Mouse (Mus musculus): Measurements from ENCODE around the gene Plekhm1.

DNA sequence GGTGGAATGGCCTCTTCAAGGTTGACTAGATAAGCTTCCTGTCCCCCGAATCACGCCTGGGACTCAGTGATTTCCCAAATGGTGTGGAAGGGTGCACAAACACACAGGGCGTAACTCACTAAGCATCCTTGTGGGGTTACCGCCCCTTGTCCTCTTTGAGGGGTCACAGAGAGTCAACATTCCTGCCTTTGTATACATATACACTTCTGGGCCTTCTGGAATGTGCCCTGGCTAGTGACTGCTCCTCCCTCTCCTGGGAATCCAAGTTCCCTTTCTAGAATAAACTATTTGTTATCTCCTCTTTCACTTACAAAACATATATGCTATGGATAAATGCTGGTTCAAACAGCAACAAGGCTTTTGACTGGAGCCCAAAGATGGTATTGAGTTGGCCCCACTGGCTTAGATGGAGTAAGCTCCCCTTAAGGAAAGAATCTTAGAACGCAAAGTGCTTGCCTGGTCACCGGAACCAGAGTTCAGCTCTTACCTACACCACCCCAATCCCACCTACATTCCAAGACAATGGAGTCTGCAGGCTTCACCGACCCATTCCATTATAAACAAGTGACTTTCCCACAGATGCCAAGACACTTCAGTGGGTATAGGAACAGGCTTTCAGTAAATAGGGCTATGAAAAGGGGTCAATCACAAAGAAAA, 24.5 kb downstream of the Plekhm1 start:
- no peak for TF ChIP-seq POLR2A (IDR thresholded peaks at IDR 0.05; ENCODE audit: extremely low read depth, insufficient read depth, low read length)
- TF ChIP-seq CTCF (IDR thresholded peaks at IDR 0.05; ENCODE audit: extremely low read depth, insufficient read depth, low read length) = no peak
